Mouse (Mus musculus) stomach, postnatal 0 days (tissue): ENCODE results near the gene Cacna2d4. TPM values are rescaled to one million over a fixed set of nuclear protein-coding genes. Genes with fewer than 3 reads are reported as not detected.

Experiments used
- ATAC-seq: fragments of 200-750 bp; cut with Nextera tagmentation; 2 replicates; pipeline ENCODE4 v1.8.0; 2017; ENCODE audit not compliant: low FRiP score, low TSS enrichment
- DNase-seq: peaks from one replicate; pipeline ENCODE4 v3.0.0-alpha.2; 2016; ENCODE audit warnings: low spot score
- H3K27ac ChIP-seq: fragments of 300-500 bp; sonication (generic); replicated peaks from 2 replicates; pipeline ENCODE4 v1.5.1; 2014; ENCODE audit warnings: mild to moderate bottlenecking, control low read depth
- H3K27me3 ChIP-seq: fragments of 300-500 bp; sonication (generic); 2 replicates; pipeline ENCODE4 v1.6.1; 2014; ENCODE audit warnings: low read length; ENCODE audit not compliant: control insufficient read depth, insufficient read depth
- H3K36me3 ChIP-seq: fragments of 300-500 bp; sonication (generic); 2 replicates; pipeline ENCODE4 v1.6.1; 2014; ENCODE audit warnings: low read length, mixed read lengths; ENCODE audit not compliant: control insufficient read depth, insufficient read depth
- H3K4me1 ChIP-seq: fragments of 300-500 bp; sonication (generic); replicated peaks from 2 replicates; pipeline ENCODE4 v1.6.1; 2014; ENCODE audit warnings: antibody characterized with exemption; ENCODE audit not compliant: control insufficient read depth, insufficient read depth
- H3K4me2 ChIP-seq: fragments of 300-500 bp; sonication (generic); replicated peaks from 2 replicates; pipeline ENCODE4 v1.6.1; 2014; ENCODE audit warnings: low read depth, mild to moderate bottlenecking, control low read depth, moderate library complexity
- H3K4me3 ChIP-seq: fragments of 300-500 bp; sonication (generic); 2 replicates; pipeline ENCODE4 v1.5.1; 2014; ENCODE audit warnings: low read depth, low read length, control low read depth
- H3K9ac ChIP-seq: fragments of 300-500 bp; sonication (generic); 2 replicates; pipeline ENCODE4 v1.6.1; 2014; ENCODE audit warnings: mild to moderate bottlenecking, low read length, control low read depth, mixed read lengths
- H3K9me3 ChIP-seq: fragments of 300-500 bp; sonication (generic); 2 replicates; pipeline ENCODE4 v1.6.1; 2016; ENCODE audit warnings: low read length; ENCODE audit not compliant: control insufficient read depth
- CTCF ChIP-seq: IDR thresholded peaks from 2 replicates; pipeline ENCODE4 v1.5.1; 2016; ENCODE audit warnings: antibody characterized with exemption, low read depth, mild to moderate bottlenecking, moderate library complexity
- EP300 ChIP-seq: optimal IDR thresholded peaks from 2 replicates; pipeline ENCODE3; 2016; ENCODE audit warnings: antibody characterized with exemption
- WGBS: fragments of 180-500 bp; shearing (Covaris S2); extraction: QIAGEN DNeasy Blood & Tissue Kit; methylation state at CpG from one replicate; pipeline ENCODE4 v1.1.7; 2014; 5-methylcytosine and 5-hydroxymethylcytosine counted together
- polyA plus RNA-seq: library from polyadenylated mRNA; unstranded; fragments of >200 nt; fragmentation: Nextera tagmentation; extraction: Ambion mirVana; gene quantifications from 2 replicates; pipeline ENCODE4 v1.2.1, GENCODE M21; 2015

Gene Cacna2d4
- polyA plus RNA-seq, 1 experiment from 2014 or later, result 0.13 TPM

DNA sequence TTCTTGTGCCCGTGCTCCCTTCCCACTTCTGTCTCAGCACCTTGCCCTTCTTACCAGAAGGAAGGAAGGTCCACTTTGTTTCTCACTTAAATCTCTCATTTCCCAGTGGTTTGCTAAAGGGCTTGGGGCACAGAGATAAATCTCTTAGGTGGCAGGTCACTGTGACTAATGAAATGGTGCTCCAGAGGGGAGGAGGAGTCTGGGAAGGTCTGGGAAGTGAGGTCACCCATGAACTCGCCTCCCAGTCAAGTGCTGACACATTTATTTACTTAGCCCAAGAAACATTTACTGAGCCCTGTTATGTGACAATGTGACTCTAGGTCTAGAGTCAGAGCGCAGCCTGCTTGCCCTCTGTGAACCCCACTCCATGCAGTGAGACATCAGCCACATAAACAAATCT lies 96.9 kb downstream of the Cacna2d4 start:
- ATAC-seq (peak; percentile 92), DNase-seq (peak; percentile 63)
- Histone ChIP-seq H3K4me1 (0 out of 2 replicates have a peak, but pooled peaks cover 4% of the 10 kb centered on the region), H3K27me3 (peaks cover 2% of the 10 kb centered on the region; the same call in 1 of the 2 replicates), H3K4me2 (no peak overlapping the region), H3K9me3 (no peaks in the 10 kb centered on the region), H3K27ac (no peak overlapping the region), H3K36me3 (no peaks in the 10 kb centered on the region), H3K9ac (no peak overlapping the region), H3K4me3 (no peak overlapping the region)
- 4% methylated on average over 3 of the region's 3 CpGs for WGBS
- TF ChIP-seq EP300 (no peak), CTCF (no peak)

DNA sequence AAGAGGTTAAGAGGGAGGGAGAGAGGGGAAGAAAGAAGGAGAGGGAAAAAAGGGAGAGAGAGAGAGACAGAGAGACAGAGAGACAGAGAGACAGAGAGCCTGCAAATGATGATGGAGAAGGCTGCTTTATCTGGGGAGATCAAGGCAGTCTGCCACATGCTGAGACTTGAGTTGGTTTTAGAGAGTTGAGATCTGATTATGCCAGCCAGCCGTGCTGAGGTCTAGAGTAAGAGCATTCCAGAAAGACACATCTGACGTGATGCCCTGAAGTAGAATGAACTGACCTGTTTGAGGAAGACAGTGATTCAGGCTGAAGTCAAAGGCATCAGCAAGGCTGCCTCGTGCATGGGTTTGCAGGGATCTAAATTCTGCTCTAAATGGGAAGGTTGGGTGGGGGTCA lies 97.5 kb downstream of the Cacna2d4 start:
- no peaks in the 10 kb centered on the region for H3K9me3 ChIP-seq
- no peak for ATAC-seq
- DNase-seq, result no peak
- no peak overlapping the region for H3K4me2 ChIP-seq
- WGBS, result 22% methylated on average over 3 of the region's 3 CpGs
- peaks cover 2% of the 10 kb centered on the region; the same call in 1 of the 2 replicates for H3K27me3 ChIP-seq
- no peak overlapping the region for H3K27ac ChIP-seq
- H3K4me3 ChIP-seq, result no peak overlapping the region
- TF ChIP-seq EP300 (no peak), CTCF (no peak)
- no peak overlapping the region for H3K9ac ChIP-seq
- H3K36me3 ChIP-seq, result no peaks in the 10 kb centered on the region
- 0 out of 2 replicates have a peak, but pooled peaks cover 4% of the 10 kb centered on the region for H3K4me1 ChIP-seq

- Histone ChIP-seq H3K9ac (no peak overlapping the region), H3K27me3 (no peaks in the 10 kb centered on the region), H3K9me3 (no peaks in the 10 kb centered on the region), H3K36me3 (no peaks in the 10 kb centered on the region), H3K4me2 (no peak overlapping the region), H3K27ac (no peak overlapping the region), H3K4me3 (no peak overlapping the region), H3K4me1 (0 out of 2 replicates have a peak, but pooled peaks cover 2% of the 10 kb centered on the region)
- DNase-seq (no peak), ATAC-seq (no peak)
- 75% methylated on average over 7 of the region's 7 CpGs for WGBS
- no peak for TF ChIP-seq CTCF
- no peak for TF ChIP-seq EP300
These were observed 99.8 kb downstream of the Cacna2d4 start for GRCm38 (mm10) chr6:119336124-119336523.

DNA sequence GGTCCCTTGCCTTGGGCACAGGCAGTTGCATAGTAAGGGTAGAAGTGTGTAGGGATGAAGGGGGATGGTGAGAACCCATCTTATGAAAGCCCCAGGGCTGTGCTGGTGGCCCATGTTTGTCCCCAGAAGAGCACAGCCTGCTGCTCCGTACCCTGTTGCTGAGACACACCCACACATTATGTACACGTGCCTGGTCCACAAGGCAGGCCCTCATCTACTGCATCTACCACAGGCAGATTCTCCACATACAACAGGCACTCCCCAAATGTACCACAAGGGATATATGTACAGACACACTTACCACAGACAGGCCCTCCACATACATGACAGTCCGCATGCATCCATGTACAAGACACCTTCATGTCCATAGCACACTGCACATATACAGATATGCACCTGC lies 101.0 kb downstream of the Cacna2d4 start:
- no peak overlapping the region for H3K27ac ChIP-seq
- 71% methylated on average over 3 of the region's 3 CpGs for WGBS

GRCm38 (mm10) chr6:119338121-119338912 lies 102.0 kb downstream of the Cacna2d4 start:
- ATAC-seq, result no peak
- Histone ChIP-seq H3K27me3 (no peaks in the 10 kb centered on the region), H3K4me2 (no peak overlapping the region), H3K4me1 (no peaks in the 10 kb centered on the region), H3K9ac (no peak overlapping the region), H3K36me3 (no peaks in the 10 kb centered on the region), H3K4me3 (no peak overlapping the region), H3K27ac (no peak overlapping the region), H3K9me3 (no peaks in the 10 kb centered on the region)
- WGBS, result 49% methylated on average over 11 of the region's 11 CpGs
- TF ChIP-seq EP300 (no peak), CTCF (no peak)
- no peak for DNase-seq

More for the DNA sequence above, 101.0 kb downstream of the Cacna2d4 start:
- H3K4me2 ChIP-seq, result no peak overlapping the region
- TF ChIP-seq CTCF (no peak), EP300 (no peak)
- H3K4me1 ChIP-seq, result 0 out of 2 replicates have a peak, but pooled peaks cover 2% of the 10 kb centered on the region
- no peaks in the 10 kb centered on the region for H3K27me3 ChIP-seq
- no peak overlapping the region for H3K9ac ChIP-seq
- no peaks in the 10 kb centered on the region for H3K36me3 ChIP-seq
- no peak for ATAC-seq
- no peak overlapping the region for H3K4me3 ChIP-seq
- no peak for DNase-seq
- no peaks in the 10 kb centered on the region for H3K9me3 ChIP-seq

DNA sequence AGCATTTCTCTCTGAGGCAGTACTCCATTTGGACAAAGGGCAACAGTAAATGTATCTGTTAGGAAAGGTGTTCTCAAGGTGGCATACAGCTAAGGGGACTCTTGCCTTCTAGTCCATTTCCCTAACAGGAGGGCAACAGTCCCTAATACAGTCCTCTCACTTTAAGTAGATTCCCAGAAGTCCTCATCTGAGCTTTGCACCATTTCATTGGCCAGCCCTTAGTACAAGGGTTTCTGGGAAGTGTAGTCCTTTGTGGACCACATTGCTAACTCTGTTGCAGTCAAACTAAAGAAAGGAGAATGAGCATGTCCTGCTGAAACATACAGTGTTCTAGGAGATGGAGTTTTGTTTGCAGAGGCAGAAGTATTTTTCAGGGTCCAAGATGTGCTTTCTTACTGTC lies 105.1 kb downstream of the Cacna2d4 start:
- Histone ChIP-seq H3K27ac (no peak overlapping the region), H3K9ac (no peak overlapping the region), H3K27me3 (no peaks in the 10 kb centered on the region), H3K36me3 (no peaks in the 10 kb centered on the region), H3K9me3 (no peaks in the 10 kb centered on the region), H3K4me3 (no peak overlapping the region), H3K4me2 (no peak overlapping the region), H3K4me1 (no peaks in the 10 kb centered on the region)
- ATAC-seq (peak; percentile 66; the same call in 1 of the 2 replicates), DNase-seq (no peak)
- TF ChIP-seq EP300 (no peak), CTCF (no peak)
